Mouse (Mus musculus): ENCODE measurements around the gene Ptprn2. TPM values are rescaled to one million over a fixed set of nuclear protein-coding genes. Genes with fewer than 3 reads are reported as not detected.

Gene Ptprn2
- total RNA-seq, 2 experiments from 2014 or later: not detected

GRCm38 (mm10) chr12:116625391-116626281, 140.1 kb downstream of the Ptprn2 start:
- ATAC-seq (replicated peaks; ENCODE audit: low FRiP score, poor library complexity, severe bottlenecking): no peak; the same call in 1 of the 2 replicates

DNA sequence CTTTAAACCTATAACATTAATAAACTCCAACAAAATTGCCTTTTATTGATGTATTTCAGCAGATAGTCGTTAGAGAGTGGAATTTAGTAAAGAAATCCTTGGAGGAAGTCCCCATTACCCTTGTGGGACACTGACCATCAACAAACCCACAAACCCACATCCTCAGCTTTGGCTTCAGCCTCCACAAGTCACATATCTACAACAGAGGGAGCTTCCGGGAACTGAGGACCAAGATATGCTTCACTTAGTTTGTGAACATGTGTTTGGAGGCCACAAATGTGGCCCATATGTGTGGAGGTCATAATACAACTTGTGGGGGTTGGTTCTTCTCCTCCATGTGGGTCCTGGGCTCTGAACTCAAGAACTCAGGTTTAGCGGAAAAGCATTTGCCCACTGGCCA, 143.5 kb downstream of the Ptprn2 start:
- no peak for ATAC-seq (replicated peaks; ENCODE audit: low FRiP score, poor library complexity, severe bottlenecking)

- no peak for ATAC-seq (replicated peaks; ENCODE audit: low FRiP score, poor library complexity, severe bottlenecking)
Observed at GRCm38 (mm10) chr12:116637498-116637897, 152.0 kb downstream of the Ptprn2 start.

DNA sequence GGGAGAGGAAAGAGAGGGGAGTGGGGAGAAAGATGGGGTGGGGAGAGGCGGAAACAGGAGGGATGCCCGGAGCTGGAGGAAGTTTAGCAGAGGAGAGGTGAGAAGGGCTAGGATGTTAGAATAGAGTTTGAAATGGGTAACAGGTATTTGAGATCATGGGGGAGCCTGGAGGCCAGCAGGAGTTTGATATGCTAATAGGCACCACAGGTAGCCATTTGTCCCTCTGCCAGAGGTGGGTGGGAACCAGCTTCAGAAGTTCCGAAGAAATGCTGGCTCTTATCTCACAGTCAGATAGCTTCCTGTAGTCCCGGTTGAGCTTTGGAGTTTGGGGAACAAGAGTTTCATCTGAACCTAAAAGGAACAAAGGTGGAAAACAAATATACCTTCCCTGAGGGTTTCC, 155.4 kb downstream of the Ptprn2 start:
- no peak for ATAC-seq (replicated peaks; ENCODE audit: low FRiP score, poor library complexity, severe bottlenecking)

DNA sequence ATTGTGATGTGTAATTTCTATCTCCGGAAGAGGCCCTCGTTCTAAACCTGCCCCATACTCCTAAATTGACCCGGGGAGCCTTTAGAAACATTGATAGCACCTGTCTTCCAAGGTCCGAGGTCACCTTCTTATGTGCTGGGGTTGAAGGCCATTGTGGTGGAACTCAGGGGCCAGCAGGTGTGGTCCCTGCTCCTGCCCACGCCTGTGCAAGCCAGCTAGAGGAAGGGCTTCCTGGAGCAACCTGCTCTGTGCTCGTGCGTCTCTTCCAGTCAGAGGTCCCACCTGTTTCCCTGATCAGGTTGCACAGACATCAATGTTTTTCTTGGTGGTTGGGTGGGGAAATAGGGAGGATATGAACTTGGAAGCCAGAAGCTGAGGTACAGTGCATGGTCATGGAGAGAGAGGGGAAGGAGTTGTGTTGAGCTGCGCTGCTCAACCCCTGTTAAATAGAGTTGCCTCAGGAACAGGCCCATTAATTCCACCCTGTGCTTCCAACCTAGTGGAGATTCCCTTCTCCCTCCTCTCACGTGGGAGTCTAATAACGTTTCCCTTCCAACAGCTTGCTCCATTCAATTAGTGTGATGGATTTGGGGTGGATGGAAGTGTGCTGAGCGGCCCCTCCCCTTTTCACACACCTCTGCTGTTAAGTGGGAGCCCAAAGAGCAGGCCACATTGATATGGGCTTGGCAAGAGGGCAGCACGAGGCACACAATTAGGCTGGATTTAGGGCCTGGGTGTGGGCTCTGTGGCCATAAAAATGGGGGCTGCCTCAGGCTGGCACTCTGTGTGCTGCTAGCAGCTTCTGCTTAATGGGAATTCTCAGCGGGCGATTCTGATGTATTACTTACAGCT, 156.0 kb downstream of the Ptprn2 start:
- no peak for ATAC-seq (replicated peaks; ENCODE audit: low FRiP score, poor library complexity, severe bottlenecking)

DNA sequence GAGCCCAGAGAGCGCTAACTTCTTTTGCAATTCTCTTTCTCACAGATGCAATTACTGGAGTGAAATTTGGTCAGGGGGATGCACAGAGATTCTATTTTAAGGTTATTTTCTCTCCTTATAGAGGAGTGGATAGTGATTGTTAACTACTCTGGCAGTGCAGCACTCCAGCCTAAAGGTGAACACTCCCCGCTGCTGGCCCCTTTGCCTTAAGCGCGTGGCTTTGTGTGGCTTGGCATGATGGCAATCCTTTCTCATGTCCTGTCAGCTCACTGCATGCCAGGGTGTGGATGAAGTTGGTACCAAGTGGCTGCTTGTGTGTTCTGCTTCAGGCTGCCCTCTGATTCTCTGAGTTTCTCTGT, 156.7 kb downstream of the Ptprn2 start:
- ATAC-seq (replicated peaks; ENCODE audit: low FRiP score, poor library complexity, severe bottlenecking): no peak

- ATAC-seq (replicated peaks; ENCODE audit: low FRiP score, poor library complexity, severe bottlenecking): no peak
Observed at GRCm38 (mm10) chr12:116646771-116647170, 161.3 kb downstream of the Ptprn2 start.

- ATAC-seq (replicated peaks; ENCODE audit: low FRiP score, poor library complexity, severe bottlenecking): no peak
Observed at GRCm38 (mm10) chr12:116648584-116649206, 163.2 kb downstream of the Ptprn2 start.

- ATAC-seq (replicated peaks; ENCODE audit: low FRiP score, poor library complexity, severe bottlenecking): no peak
Observed at GRCm38 (mm10) chr12:116653684-116654083, 168.2 kb downstream of the Ptprn2 start.

GRCm38 (mm10) chr12:116660076-116660475, 174.6 kb downstream of the Ptprn2 start:
- ATAC-seq (replicated peaks; ENCODE audit: low FRiP score, poor library complexity, severe bottlenecking): no peak

DNA sequence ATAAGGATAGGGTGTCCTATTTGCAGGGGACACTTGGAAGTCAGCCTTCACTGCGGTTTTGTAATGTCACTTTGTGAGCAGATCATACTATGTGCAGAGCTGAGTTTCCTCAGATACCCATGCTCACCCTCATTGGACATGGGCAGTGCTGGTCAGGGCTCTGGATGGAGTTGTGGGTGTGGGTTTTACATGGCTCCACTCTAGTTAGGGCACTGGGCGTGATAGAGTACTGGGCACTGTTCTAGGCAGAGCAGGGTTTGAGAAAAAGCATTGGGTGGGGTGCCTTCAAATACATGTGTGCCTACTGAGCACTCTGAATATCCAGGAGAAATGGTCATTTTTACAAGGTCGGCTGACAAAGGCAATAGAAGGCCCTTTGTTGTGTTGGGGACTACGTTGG, 175.5 kb downstream of the Ptprn2 start:
- ATAC-seq (replicated peaks; ENCODE audit: low FRiP score, poor library complexity, severe bottlenecking): no peak

GRCm38 (mm10) chr12:116677701-116678100, 192.2 kb downstream of the Ptprn2 start:
- no peak for ATAC-seq (replicated peaks; ENCODE audit: low FRiP score, poor library complexity, severe bottlenecking)

- ATAC-seq (replicated peaks; ENCODE audit: low FRiP score, poor library complexity, severe bottlenecking): no peak
Observed at GRCm38 (mm10) chr12:116689832-116690231, 204.3 kb downstream of the Ptprn2 start.

GRCm38 (mm10) chr12:116709535-116709934, 224.0 kb downstream of the Ptprn2 start:
- ATAC-seq (replicated peaks; ENCODE audit: low FRiP score, poor library complexity, severe bottlenecking): no peak

- no peak for ATAC-seq (replicated peaks; ENCODE audit: low FRiP score, poor library complexity, severe bottlenecking)
Observed at GRCm38 (mm10) chr12:116710716-116711115, 225.2 kb downstream of the Ptprn2 start.

DNA sequence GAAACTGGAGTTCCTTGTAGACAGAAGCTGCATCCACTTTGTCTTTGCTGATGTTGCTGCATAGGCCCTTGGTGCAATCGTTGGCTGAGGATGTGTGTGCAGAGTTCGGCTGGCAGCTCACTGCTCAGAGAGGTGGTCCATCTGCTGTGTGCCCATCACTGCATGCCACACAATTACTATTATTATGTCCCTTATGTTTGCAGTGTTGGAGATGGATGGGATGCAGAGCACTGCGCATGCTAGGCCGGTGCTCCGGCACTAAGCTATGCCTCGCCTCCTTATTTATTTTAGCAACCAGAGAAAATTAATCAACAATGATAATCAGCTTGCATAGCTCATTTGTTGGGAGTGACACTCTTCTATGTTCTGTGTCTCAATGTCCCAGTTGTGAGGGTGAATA, 225.6 kb downstream of the Ptprn2 start:
- no peak for ATAC-seq (replicated peaks; ENCODE audit: low FRiP score, poor library complexity, severe bottlenecking)

GRCm38 (mm10) chr12:116713096-116713495, 227.6 kb downstream of the Ptprn2 start:
- no peak for ATAC-seq (replicated peaks; ENCODE audit: low FRiP score, poor library complexity, severe bottlenecking)

DNA sequence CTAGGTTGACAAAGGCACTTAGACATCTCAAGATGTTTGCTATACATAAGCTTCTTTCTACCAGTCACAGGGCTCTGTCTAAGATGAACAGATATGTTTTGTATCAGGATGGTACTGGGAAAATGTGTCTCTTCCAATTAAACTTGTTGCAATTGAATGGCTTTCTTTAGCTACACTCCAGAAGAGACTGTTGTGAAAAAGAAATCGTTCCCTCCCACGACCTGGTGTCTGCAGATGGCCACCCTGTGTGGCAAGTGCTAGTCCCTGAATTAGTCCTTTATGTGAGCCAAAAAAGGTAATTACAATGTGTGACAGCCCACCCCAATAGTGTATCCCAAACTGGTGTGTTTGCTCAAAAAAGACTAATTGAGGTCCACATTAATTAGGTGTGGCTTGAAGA, 235.5 kb downstream of the Ptprn2 start:
- ATAC-seq (replicated peaks; ENCODE audit: low FRiP score, poor library complexity, severe bottlenecking): no peak

- ATAC-seq (replicated peaks; ENCODE audit: low FRiP score, poor library complexity, severe bottlenecking): no peak
Observed at GRCm38 (mm10) chr12:116740141-116740540, 254.6 kb downstream of the Ptprn2 start.

GRCm38 (mm10) chr12:116741300-116741699, 255.8 kb downstream of the Ptprn2 start:
- ATAC-seq (replicated peaks; ENCODE audit: low FRiP score, poor library complexity, severe bottlenecking): no peak

All from erythroid progenitor cell, adult 5-6 weeks (primary cell).